Mouse (Mus musculus) heart, adult 11 months (tissue): Measurements from ENCODE around the gene Nlrp6.

Experiments used
- DNase-seq: peaks from one replicate; pipeline ENCODE4 v3.0.0; 2022

The Nlrp6 gene

GRCm38 (mm10) chr7:140912846-140913482 lies 7.7 kb upstream of the Nlrp6 start:
- DNase-seq = no peak

GRCm38 (mm10) chr7:140914031-140914690 lies 6.5 kb upstream of the Nlrp6 start:
- no peak for DNase-seq

- no peak for DNase-seq
These were observed 791 bp upstream of the Nlrp6 start for GRCm38 (mm10) chr7:140919911-140920310.

GRCm38 (mm10) chr7:140921225-140921975 lies 698 bp downstream of the Nlrp6 start:
- DNase-seq = no peak

GRCm38 (mm10) chr7:140922398-140923069 lies 1.8 kb downstream of the Nlrp6 start:
- no peak for DNase-seq

GRCm38 (mm10) chr7:140923070-140923775 lies 2.5 kb downstream of the Nlrp6 start:
- no peak for DNase-seq

GRCm38 (mm10) chr7:140927181-140927580 lies 6.5 kb downstream of the Nlrp6 start:
- DNase-seq = no peak

- no peak for DNase-seq
These were observed 17.7 kb downstream of the Nlrp6 start for GRCm38 (mm10) chr7:140938436-140938835.

GRCm38 (mm10) chr7:140938896-140939295 lies 18.2 kb downstream of the Nlrp6 start:
- no peak for DNase-seq

- DNase-seq = peak; percentile 95
These were observed 19.0 kb downstream of the Nlrp6 start for GRCm38 (mm10) chr7:140939669-140940171.

- peak; percentile 100 for DNase-seq
These were observed 20.7 kb downstream of the Nlrp6 start, which contains the start of gene Pgghg for GRCm38 (mm10) chr7:140941222-140942051. Gene Pgghg, plus strand, starts transcription at chr7:140941391.

GRCm38 (mm10) chr7:140942341-140942740 lies 21.6 kb downstream of the Nlrp6 start:
- DNase-seq = peak; percentile 95

- peak; percentile 94 for DNase-seq
These were observed 22.1 kb downstream of the Nlrp6 start for GRCm38 (mm10) chr7:140942811-140943210.

GRCm38 (mm10) chr7:140943356-140943755 lies 22.7 kb downstream of the Nlrp6 start:
- DNase-seq = peak; percentile 95

GRCm38 (mm10) chr7:140944236-140944635 lies 23.5 kb downstream of the Nlrp6 start:
- peak; percentile 90 for DNase-seq

GRCm38 (mm10) chr7:140945247-140945646 lies 24.5 kb downstream of the Nlrp6 start:
- peak; percentile 86 for DNase-seq

GRCm38 (mm10) chr7:140946311-140946710 lies 25.6 kb downstream of the Nlrp6 start:
- DNase-seq = peak; percentile 95

- DNase-seq = peak; percentile 98
These were observed 26.3 kb downstream of the Nlrp6 start for GRCm38 (mm10) chr7:140946980-140947379.

- peak; percentile 95 for DNase-seq
These were observed 27.5 kb downstream of the Nlrp6 start for GRCm38 (mm10) chr7:140948161-140948560.

GRCm38 (mm10) chr7:140949255-140949654 lies 28.6 kb downstream of the Nlrp6 start:
- DNase-seq = peak; percentile 89

GRCm38 (mm10) chr7:140949824-140950530 lies 29.3 kb downstream of the Nlrp6 start, which contains the start of gene Ifitm5:
Gene Ifitm5, minus strand, starts transcription at chr7:140950291.
- peak; percentile 93 for DNase-seq
